Mouse (Mus musculus) liver, adult 2 months (tissue): ENCODE data around the gene Kdm6b. TPM values are rescaled to one million over a fixed set of nuclear protein-coding genes. Genes with fewer than 3 reads are reported as not detected.
"Not testable (repeated sequence)": the region's sequence is repeated elsewhere in the genome, so short reads cannot be mapped to it uniquely, and the experiment has no call there.

Experiments
- DNase-seq: peaks from one replicate; pipeline ENCODE4 v3.0.0-alpha.2; 2011; ENCODE audit warnings: low read depth, low spot score; ENCODE audit errors: extremely low read depth
- H3K27ac ChIP-seq: fragments of 200-500 bp; replicated peaks from 2 replicates; pipeline ENCODE4 v1.5.1; 2012; ENCODE audit warnings: low read depth, mild to moderate bottlenecking, control low read depth, inconsistent platforms, low read length; ENCODE audit not compliant: insufficient read depth
- H3K27me3 ChIP-seq: fragments of 200-500 bp; 2 replicates; pipeline ENCODE4 v1.6.1; 2012; ENCODE audit warnings: mild to moderate bottlenecking, moderate library complexity, low read length, inconsistent platforms; ENCODE audit not compliant: control insufficient read depth, insufficient read depth
- H3K36me3 ChIP-seq: fragments of 200-500 bp; 2 replicates; pipeline ENCODE4 v1.6.1; 2012; ENCODE audit warnings: low read length, inconsistent platforms; ENCODE audit not compliant: control insufficient read depth, insufficient read depth
- H3K4me1 ChIP-seq: fragments of 200-500 bp; 2 replicates; pipeline ENCODE4 v1.6.1; 2011; ENCODE audit warnings: low read length; ENCODE audit not compliant: control insufficient read depth, insufficient read depth
- H3K4me3 ChIP-seq: fragments of 200-500 bp; 2 replicates; pipeline ENCODE4 v1.5.1; 2011; ENCODE audit warnings: low read depth, mild to moderate bottlenecking, control low read depth, low read length, moderate library complexity; ENCODE audit not compliant: insufficient read depth
- H3K79me2 ChIP-seq: fragments of 200-500 bp; 2 replicates; pipeline ENCODE4 v1.6.1; 2012; ENCODE audit warnings: inconsistent platforms, mild to moderate bottlenecking, low read length, moderate library complexity; ENCODE audit not compliant: control insufficient read depth, insufficient read depth
- H3K9ac ChIP-seq: fragments of 200-500 bp; 2 replicates; pipeline ENCODE4 v1.6.1; 2012; ENCODE audit warnings: low read depth, mild to moderate bottlenecking, control low read depth, inconsistent platforms, low read length
- CTCF ChIP-seq: fragments of 200-500 bp; IDR thresholded peaks from 2 replicates; pipeline ENCODE4 v1.5.1; 2011; ENCODE audit warnings: low read depth, low read length, control low read depth
- POLR2A ChIP-seq: fragments of 200-500 bp; IDR thresholded peaks from 2 replicates; pipeline ENCODE4 v1.6.1; 2011; ENCODE audit warnings: low read length, control low read depth; ENCODE audit not compliant: insufficient read depth; ENCODE audit errors: extremely low read depth
- WGBS: fragments of 180-500 bp; shearing (Covaris S2); methylation state at CpG from one replicate; pipeline ENCODE4 v1.1.7; 2018; 5-methylcytosine and 5-hydroxymethylcytosine counted together
- polyA plus RNA-seq: library from polyadenylated mRNA; depleted of rRNA; stranded (reverse); fragments of >200 nt; gene quantifications from 2 replicates; pipeline ENCODE4 v1.2.3, GENCODE M21; 2012
- total RNA-seq: library from RNA; depleted of rRNA; stranded (reverse); fragments of >200 nt; gene quantifications from 2 replicates; pipeline ENCODE4 v1.2.3, GENCODE M21; 2014

Gene Kdm6b
- total and polyA plus RNA-seq, 2 experiments: 1.6 to 4.2 TPM

GRCm38 (mm10) chr11:69397581-69398057, 15.9 kb downstream of the Kdm6b start:
- Histone ChIP-seq H3K9ac (peak overlapping the region; percentile 67), H3K4me3 (peak overlapping the region; percentile 64), H3K36me3 (peaks cover 6% of the 10 kb centered on the region; the same call in 1 of the 2 replicates), H3K27ac (peak overlapping the region; percentile 37), H3K27me3 (no peaks in the 10 kb centered on the region), H3K79me2 (no peaks in the 10 kb centered on the region; the same call in 1 of the 2 replicates), H3K4me1 (peaks cover 6% of the 10 kb centered on the region)
- TF ChIP-seq CTCF: no peak
- no peak for TF ChIP-seq POLR2A
- DNase-seq: no peak
- WGBS: 71% methylated on average over 24 of the region's 24 CpGs

- H3K4me1 ChIP-seq: peaks cover 6% of the 10 kb centered on the region
- WGBS: 58% methylated on average over 11 of the region's 11 CpGs
- H3K4me3 ChIP-seq: peak overlapping the region; percentile 10
- peak overlapping the region; percentile 32 for H3K27ac ChIP-seq
- peak overlapping the region; percentile 54 for H3K9ac ChIP-seq
- H3K27me3 ChIP-seq: no peaks in the 10 kb centered on the region
- H3K36me3 ChIP-seq: peaks cover 6% of the 10 kb centered on the region; the same call in 1 of the 2 replicates
- DNase-seq: no peak
- TF ChIP-seq POLR2A (no peak), CTCF (no peak)
- no peaks in the 10 kb centered on the region; the same call in 1 of the 2 replicates for H3K79me2 ChIP-seq
These were observed 16.7 kb downstream of the Kdm6b start for GRCm38 (mm10) chr11:69396772-69397171.

GRCm38 (mm10) chr11:69395634-69396373, 17.7 kb downstream of the Kdm6b start:
- peak; percentile 44; the same call in 1 of the 2 replicates for TF ChIP-seq POLR2A
- no peak for TF ChIP-seq CTCF
- under 1% methylated on average over 48 of the region's 48 CpGs for WGBS
- Histone ChIP-seq H3K36me3 (peaks cover 4% of the 10 kb centered on the region; the same call in 1 of the 2 replicates), H3K27me3 (no peaks in the 10 kb centered on the region), H3K27ac (peak overlapping the region; percentile 95), H3K4me1 (peaks cover 6% of the 10 kb centered on the region), H3K79me2 (no peaks in the 10 kb centered on the region; the same call in 1 of the 2 replicates), H3K9ac (peak overlapping the region; percentile 92), H3K4me3 (peak overlapping the region; percentile 79)
- peak; percentile 97 for DNase-seq

- H3K79me2 ChIP-seq, H3K36me3 ChIP-seq, H3K27me3 ChIP-seq, H3K4me1 ChIP-seq: not testable (repeated sequence)
- WGBS: under 1% methylated on average over 24 of the region's 24 CpGs
- peak within 1 kb of the TSS; percentile 95 for H3K27ac ChIP-seq
- peak within 1 kb of the TSS; percentile 92 for H3K9ac ChIP-seq
- peak; percentile 91 for DNase-seq
- H3K4me3 ChIP-seq: peak within 1 kb of the TSS; percentile 79
These were observed 18.2 kb downstream of the Kdm6b start, which contains the start of the genes Naa38 and Cyb5d1 for GRCm38 (mm10) chr11:69395235-69395633. TSS of gene Naa38 (plus strand) at chr11:69395487. TSS of gene Cyb5d1 (minus strand) at chr11:69395631.

- not testable (repeated sequence) for H3K27me3 ChIP-seq, H3K79me2 ChIP-seq, H3K4me1 ChIP-seq, DNase-seq, H3K36me3 ChIP-seq
- Histone ChIP-seq H3K4me3 (peak overlapping the region; percentile 58), H3K27ac (peak overlapping the region; percentile 49), H3K9ac (peak overlapping the region; percentile 76)
- under 1% methylated on average over 31 of the region's 31 CpGs for WGBS
These were observed 18.8 kb downstream of the Kdm6b start for GRCm38 (mm10) chr11:69394591-69395167.
